Mouse (Mus musculus): ENCODE data around the gene Gata3.

The Gata3 gene

GRCm38 (mm10) chr2:9872682-9873081 is 17.2 kb downstream of the Gata3 start:
- no peak for DNase-seq (ENCODE audit: low read depth)

- DNase-seq (ENCODE audit: low read depth), result no peak
These were observed 18.0 kb downstream of the Gata3 start for GRCm38 (mm10) chr2:9871798-9872197.

- DNase-seq (ENCODE audit: low read depth), result no peak
These were observed 18.6 kb downstream of the Gata3 start for GRCm38 (mm10) chr2:9871141-9871716.

- no peak for DNase-seq (ENCODE audit: low read depth)
These were observed 22.6 kb downstream of the Gata3 start for GRCm38 (mm10) chr2:9867092-9867825.

- DNase-seq (ENCODE audit: low read depth), result no peak
These were observed 29.1 kb downstream of the Gata3 start for GRCm38 (mm10) chr2:9860698-9861097.

- DNase-seq (ENCODE audit: low read depth), result no peak
These were observed 34.0 kb downstream of the Gata3 start for GRCm38 (mm10) chr2:9855861-9856260.

- no peak for DNase-seq (ENCODE audit: low read depth)
These were observed 36.8 kb downstream of the Gata3 start for GRCm38 (mm10) chr2:9852851-9853576.

- no peak for DNase-seq (ENCODE audit: low read depth)
These were observed 54.6 kb downstream of the Gata3 start for GRCm38 (mm10) chr2:9835195-9835594.

GRCm38 (mm10) chr2:9833712-9834111 is 56.1 kb downstream of the Gata3 start:
- DNase-seq (ENCODE audit: low read depth), result no peak

- no peak for DNase-seq (ENCODE audit: low read depth)
These were observed 62.2 kb downstream of the Gata3 start for GRCm38 (mm10) chr2:9827624-9828023.

- no peak for DNase-seq (ENCODE audit: low read depth)
These were observed 69.2 kb downstream of the Gata3 start for GRCm38 (mm10) chr2:9820611-9821010.

GRCm38 (mm10) chr2:9818177-9818785 is 71.6 kb downstream of the Gata3 start:
- no peak for DNase-seq (ENCODE audit: low read depth)
